Mouse (Mus musculus) neural tube, embryonic 13.5 days (tissue): ENCODE data around the gene Eif6. TPM values are rescaled to one million over a fixed set of nuclear protein-coding genes. Genes with fewer than 3 reads are reported as not detected.

Source experiments
- ATAC-seq: fragments of 200-750 bp; cut with Nextera tagmentation; 2 replicates; pipeline ENCODE4 v1.8.0; 2017; ENCODE audit warnings: low read depth, mild to moderate bottlenecking, moderate TSS enrichment, moderate library complexity
- H3K27ac ChIP-seq: fragments of 300-500 bp; sonication (generic); replicated peaks from 2 replicates; pipeline ENCODE4 v1.5.1; 2015; ENCODE audit warnings: moderate library complexity, mild to moderate bottlenecking, inconsistent platforms
- H3K27me3 ChIP-seq: fragments of 300-500 bp; sonication (generic); 2 replicates; pipeline ENCODE4 v1.6.1; 2015; ENCODE audit warnings: mild to moderate bottlenecking, inconsistent platforms
- H3K36me3 ChIP-seq: fragments of 300-500 bp; sonication (generic); 2 replicates; pipeline ENCODE4 v1.6.1; 2015; ENCODE audit warnings: mild to moderate bottlenecking, inconsistent platforms
- H3K4me1 ChIP-seq: fragments of 300-500 bp; sonication (generic); replicated peaks from 2 replicates; pipeline ENCODE4 v1.6.1; 2015; ENCODE audit warnings: inconsistent platforms
- H3K4me2 ChIP-seq: fragments of 300-500 bp; sonication (generic); 2 replicates; pipeline ENCODE4 v1.6.1; 2015; ENCODE audit warnings: inconsistent platforms, mild to moderate bottlenecking, moderate library complexity
- H3K4me3 ChIP-seq: fragments of 300-500 bp; sonication (generic); 2 replicates; pipeline ENCODE4 v1.5.1; 2015; ENCODE audit warnings: mild to moderate bottlenecking, inconsistent platforms
- H3K9ac ChIP-seq: fragments of 300-500 bp; sonication (generic); 2 replicates; pipeline ENCODE4 v1.6.1; 2015; ENCODE audit warnings: moderate library complexity, mild to moderate bottlenecking, inconsistent platforms
- H3K9me3 ChIP-seq: fragments of 300-500 bp; sonication (generic); 2 replicates; pipeline ENCODE4 v1.6.1; 2016; ENCODE audit warnings: inconsistent platforms
- WGBS: fragments of 180-500 bp; shearing (Covaris S2); methylation state at CpG from one replicate; pipeline ENCODE4 v1.1.7; 2015; 5-methylcytosine and 5-hydroxymethylcytosine counted together
- polyA plus RNA-seq: library from polyadenylated mRNA; unstranded; fragments of >200 nt; fragmentation: Nextera tagmentation; extraction: Ambion mirVana; gene quantifications from 2 replicates; pipeline ENCODE4 v1.2.1, GENCODE M21; 2015

Eif6 gene
- polyA plus RNA-seq, 1 experiment from 2014 or later, result 170 TPM

DNA sequence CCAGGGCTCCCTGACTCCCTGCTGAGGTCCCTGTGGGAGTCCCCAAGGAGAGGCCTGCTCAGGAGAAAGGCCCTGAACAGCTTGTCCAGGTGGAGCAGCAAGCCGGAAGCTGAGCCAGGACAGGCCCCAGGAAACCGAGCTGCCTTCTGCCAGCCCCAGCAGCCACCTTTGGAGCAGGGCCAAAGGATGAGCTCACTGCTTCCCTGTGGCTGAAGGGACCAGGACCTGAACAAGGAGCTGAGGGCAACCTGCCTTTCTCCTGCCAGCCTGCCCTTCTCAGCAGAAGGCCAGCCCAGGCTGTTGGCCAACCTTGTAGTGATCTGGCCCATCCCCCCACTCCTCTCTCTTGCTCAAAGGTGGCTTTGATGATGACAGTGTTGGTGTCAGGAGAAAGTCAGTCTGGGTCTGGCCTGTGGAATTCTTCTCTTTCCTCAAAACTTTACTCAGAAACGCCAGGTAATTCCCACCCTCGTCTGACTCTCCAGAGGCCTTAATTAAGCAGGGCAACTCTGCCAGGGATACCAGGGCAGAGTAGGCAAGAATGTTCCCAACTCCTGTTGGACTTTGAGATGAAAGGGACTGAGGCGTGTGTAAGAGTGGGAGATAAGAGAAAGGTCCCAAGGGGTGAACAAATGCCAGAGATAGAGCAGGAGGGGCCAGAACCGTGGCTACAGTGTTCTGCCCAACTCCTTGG, 21.3 kb downstream of the Eif6 start:
- no peaks in the 10 kb centered on the region for H3K9me3 ChIP-seq
- no peak for ATAC-seq
- peaks cover 5% of the 10 kb centered on the region for H3K4me1 ChIP-seq
- H3K4me2 ChIP-seq, result no peak overlapping the region
- H3K27ac ChIP-seq, result no peak overlapping the region
- 67% methylated on average over 6 of the region's 6 CpGs for WGBS
- no peak overlapping the region for H3K4me3 ChIP-seq
- H3K9ac ChIP-seq, result no peak overlapping the region
- no peaks in the 10 kb centered on the region for H3K27me3 ChIP-seq
- peaks cover 75% of the 10 kb centered on the region for H3K36me3 ChIP-seq

DNA sequence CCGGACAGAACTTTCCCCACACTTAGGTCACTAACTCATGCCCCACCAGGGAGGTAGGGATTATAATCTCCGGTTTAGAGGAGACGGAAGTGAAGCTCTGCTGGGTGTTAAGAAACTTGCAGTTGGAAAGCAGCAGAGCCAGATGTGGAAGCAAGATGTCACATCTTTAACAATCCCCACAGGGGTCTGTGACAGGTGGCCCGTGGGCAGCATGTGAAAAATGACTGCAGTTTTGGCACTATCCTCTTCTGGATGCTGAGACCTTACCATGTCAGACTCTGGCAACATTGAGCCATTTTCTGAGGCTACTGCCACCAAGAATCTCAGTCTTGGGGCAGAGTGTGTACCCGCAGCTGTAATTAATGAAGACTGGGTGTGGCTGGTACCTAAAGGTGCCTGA, 22.7 kb downstream of the Eif6 start:
- 70% methylated on average over 5 of the region's 5 CpGs for WGBS
- no peak for ATAC-seq
- H3K9ac ChIP-seq, result no peak overlapping the region
- H3K36me3 ChIP-seq, result peaks cover 74% of the 10 kb centered on the region
- peaks cover 5% of the 10 kb centered on the region for H3K4me1 ChIP-seq
- H3K4me3 ChIP-seq, result no peak overlapping the region
- no peak overlapping the region for H3K27ac ChIP-seq
- no peak overlapping the region for H3K4me2 ChIP-seq
- H3K27me3 ChIP-seq, result no peaks in the 10 kb centered on the region
- no peaks in the 10 kb centered on the region for H3K9me3 ChIP-seq

DNA sequence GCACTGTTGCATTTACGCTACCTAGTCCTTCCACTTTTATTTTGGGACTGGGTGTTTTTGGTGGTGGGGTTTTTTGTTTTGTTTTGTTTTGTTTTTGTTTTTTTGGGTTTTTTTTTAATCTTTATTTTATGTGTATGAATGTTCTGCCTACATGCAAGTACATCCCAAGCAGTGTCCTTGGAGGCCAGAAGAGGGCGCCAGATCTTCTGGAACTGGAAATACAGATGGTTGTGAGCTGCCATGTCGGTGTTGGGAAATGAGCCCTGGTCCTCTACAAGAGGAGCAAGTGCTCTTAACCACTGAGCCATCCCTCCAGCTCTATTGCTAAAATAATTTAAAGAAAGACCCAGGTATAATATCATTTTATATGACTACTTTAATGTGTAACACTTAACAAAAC, 24.0 kb downstream of the Eif6 start:
- Histone ChIP-seq H3K36me3 (peaks cover 81% of the 10 kb centered on the region), H3K9me3 (no peaks in the 10 kb centered on the region)
- no peak for ATAC-seq

DNA sequence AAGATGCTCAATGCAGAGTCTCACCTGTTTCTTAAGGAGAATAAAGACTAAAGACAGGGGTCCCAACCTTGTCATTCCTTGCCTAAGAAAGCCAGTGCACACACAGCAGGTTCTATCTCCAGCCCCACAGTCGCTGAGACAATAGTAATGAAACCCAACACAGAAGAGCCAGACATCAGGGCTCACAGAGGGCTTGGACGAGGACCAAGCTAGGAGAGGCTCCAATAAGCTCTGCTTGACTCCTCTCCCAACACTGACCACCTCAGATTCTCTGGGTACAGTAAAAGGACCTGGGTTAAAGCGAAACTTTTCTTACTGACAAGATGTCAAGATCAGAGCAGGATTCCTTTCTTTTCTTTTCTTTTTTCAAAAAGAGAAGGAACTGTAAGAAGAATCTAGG, 28.1 kb downstream of the Eif6 start:
- WGBS, result 74% methylated on average over 3 of the region's 3 CpGs
- Histone ChIP-seq H3K36me3 (peaks cover 86% of the 10 kb centered on the region), H3K4me3 (no peak overlapping the region), H3K27me3 (no peaks in the 10 kb centered on the region), H3K9ac (no peak overlapping the region), H3K9me3 (no peaks in the 10 kb centered on the region), H3K27ac (no peak overlapping the region), H3K4me1 (no peaks in the 10 kb centered on the region), H3K4me2 (no peak overlapping the region)
- ATAC-seq, result no peak

More for the DNA sequence above, 24.0 kb downstream of the Eif6 start:
- Histone ChIP-seq H3K27me3 (no peaks in the 10 kb centered on the region), H3K9ac (no peak overlapping the region), H3K4me2 (no peak overlapping the region), H3K4me1 (peaks cover 5% of the 10 kb centered on the region), H3K27ac (no peak overlapping the region), H3K4me3 (no peak overlapping the region)
- 56% methylated on average over 3 of the region's 3 CpGs for WGBS

DNA sequence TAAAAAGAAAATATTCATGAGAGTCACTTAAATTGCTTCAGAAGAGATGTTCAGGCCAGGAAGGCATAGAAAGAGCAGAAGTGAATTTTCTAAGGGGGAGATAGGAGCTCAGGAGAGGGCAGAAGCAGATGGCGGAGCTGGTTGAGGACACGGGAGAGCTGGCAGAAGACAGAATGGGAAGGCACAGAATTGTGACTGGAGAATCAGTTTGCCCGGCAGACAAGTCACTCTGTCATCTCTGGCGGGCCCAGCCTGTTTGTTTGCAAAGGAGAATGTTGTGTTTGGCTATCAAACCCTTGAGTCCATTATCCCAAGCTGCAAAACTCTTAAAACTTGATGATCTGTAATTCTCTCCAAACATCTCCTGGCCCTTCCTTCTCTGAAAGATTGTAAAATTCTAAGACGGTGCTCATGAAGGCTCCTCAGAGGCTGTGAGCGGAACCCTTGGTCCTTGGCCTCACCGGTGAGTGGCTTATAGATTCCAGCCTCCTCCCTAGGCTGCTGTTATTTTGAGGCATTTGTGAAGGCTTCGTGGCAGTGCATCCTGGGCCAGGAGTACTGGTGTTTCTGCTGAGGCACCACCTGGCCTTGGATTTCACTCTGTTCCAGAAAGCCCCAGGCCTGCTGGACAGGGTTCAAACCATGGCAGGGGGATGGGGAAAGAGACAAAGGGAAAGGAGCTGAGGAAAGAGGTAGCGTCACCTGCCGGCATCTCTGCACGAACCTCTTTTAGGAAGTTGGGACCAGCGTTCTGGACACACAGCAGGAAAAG, 31.9 kb downstream of the Eif6 start:
- H3K9ac ChIP-seq, result no peak overlapping the region
- 84% methylated on average over 12 of the region's 12 CpGs for WGBS
- no peaks in the 10 kb centered on the region for H3K27me3 ChIP-seq
- no peak overlapping the region for H3K4me2 ChIP-seq
- no peak overlapping the region for H3K27ac ChIP-seq
- no peak overlapping the region for H3K4me3 ChIP-seq
- ATAC-seq, result no peak
- H3K9me3 ChIP-seq, result no peaks in the 10 kb centered on the region
- no peaks in the 10 kb centered on the region; the same call in 1 of the 2 replicates for H3K4me1 ChIP-seq
- H3K36me3 ChIP-seq, result peaks cover 53% of the 10 kb centered on the region

DNA sequence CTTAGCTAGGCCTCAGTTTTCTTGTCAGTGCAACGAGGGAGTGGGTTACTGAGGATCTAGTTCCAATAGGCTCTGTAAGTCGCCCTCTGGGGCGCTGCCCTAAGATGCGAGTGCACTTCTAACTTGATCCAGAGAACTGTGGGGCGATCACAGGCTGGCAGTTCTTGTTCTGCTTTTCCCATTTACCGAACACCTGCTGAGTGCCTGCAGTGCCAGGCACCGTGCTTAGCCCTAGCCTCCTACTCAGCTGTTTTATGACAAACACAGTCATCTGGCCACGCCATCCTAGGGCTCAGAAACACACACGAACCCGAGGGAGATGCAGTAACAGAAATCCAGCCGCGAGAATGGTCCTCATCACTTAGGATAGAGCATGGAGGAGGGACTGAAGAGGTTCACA, 33.8 kb downstream of the Eif6 start:
- no peaks in the 10 kb centered on the region for H3K9me3 ChIP-seq
- no peak overlapping the region for H3K4me2 ChIP-seq
- WGBS, result 26% methylated on average over 12 of the region's 12 CpGs
- no peak for ATAC-seq
- no peaks in the 10 kb centered on the region; the same call in 1 of the 2 replicates for H3K4me1 ChIP-seq
- no peak overlapping the region for H3K9ac ChIP-seq
- no peaks in the 10 kb centered on the region for H3K27me3 ChIP-seq
- no peak overlapping the region for H3K4me3 ChIP-seq
- peaks cover 33% of the 10 kb centered on the region for H3K36me3 ChIP-seq
- H3K27ac ChIP-seq, result no peak overlapping the region

DNA sequence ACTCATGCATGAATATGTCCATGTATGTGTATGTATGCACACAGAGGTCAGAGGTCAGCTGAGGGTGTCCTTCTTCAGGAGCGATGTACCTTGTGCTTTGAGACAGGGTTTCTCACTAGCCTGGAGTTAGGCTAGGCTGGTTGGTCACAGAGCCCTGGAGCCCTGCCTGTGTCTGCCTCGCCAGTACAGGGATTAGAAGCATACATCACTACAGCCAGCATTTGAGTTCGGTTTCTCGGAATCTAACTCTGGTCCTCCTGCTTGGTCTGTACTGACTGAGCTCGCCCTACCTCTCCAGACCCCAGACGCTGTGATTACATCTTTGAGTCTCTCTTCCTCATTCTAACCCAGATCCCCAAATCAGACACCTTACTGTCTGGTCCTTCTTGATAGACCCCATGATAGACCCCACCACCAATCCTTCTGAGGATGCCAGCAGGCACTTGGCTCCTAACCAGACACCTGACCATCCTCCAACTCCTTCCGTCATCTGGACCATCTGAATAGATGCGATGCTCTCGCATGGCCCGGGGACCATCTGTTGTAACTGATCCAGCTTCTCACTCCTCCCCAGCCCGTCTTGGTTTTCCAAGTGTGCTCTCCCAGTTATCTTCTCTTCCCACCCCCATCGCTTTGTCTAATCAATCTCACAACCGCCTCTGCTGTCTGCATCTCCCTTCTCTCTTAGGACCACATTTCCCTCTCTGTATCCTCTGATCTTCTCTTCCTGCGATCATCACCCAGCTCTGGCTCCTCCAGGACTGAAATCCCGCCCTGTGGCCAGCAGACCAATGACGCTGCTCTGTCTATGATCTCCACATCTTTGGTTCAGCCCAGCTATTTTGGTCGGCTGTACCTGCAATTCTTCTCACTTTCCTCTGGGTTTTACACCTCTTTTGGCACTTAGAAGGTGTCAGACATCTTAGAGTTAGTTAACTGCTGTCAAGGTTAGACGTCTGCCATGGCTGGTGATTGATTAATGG, 38.5 kb downstream of the Eif6 start:
- H3K9me3 ChIP-seq, result no peaks in the 10 kb centered on the region
- no peaks in the 10 kb centered on the region for H3K36me3 ChIP-seq
- 72% methylated on average over 18 of the region's 18 CpGs for WGBS
- no peak overlapping the region for H3K9ac ChIP-seq
- H3K4me2 ChIP-seq, result no peak overlapping the region
- no peak for ATAC-seq
- H3K27me3 ChIP-seq, result no peaks in the 10 kb centered on the region
- no peak overlapping the region for H3K27ac ChIP-seq
- H3K4me1 ChIP-seq, result no peaks in the 10 kb centered on the region; the same call in 1 of the 2 replicates
- no peak overlapping the region for H3K4me3 ChIP-seq

DNA sequence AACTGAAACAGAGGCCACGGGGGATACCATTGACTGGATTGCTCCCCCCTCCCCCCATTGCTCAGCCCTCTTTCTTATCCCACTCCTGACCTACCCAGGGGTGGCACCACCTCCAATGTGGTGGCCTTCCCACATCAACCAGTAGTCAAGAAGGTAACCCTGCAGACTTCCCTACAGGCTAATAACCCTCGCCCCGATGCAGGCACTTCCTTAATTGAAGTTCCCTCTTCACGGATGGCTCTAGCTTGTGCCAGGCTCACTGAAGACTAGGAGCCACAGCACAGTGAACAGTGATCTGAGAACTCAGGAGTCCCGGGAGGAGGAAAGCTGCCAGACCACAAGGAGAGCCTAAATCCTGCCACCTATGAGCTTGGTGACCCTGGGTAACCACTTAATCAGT, 39.8 kb downstream of the Eif6 start:
- Histone ChIP-seq H3K9ac (no peak overlapping the region), H3K4me1 (no peaks in the 10 kb centered on the region), H3K27ac (no peak overlapping the region), H3K4me2 (no peak overlapping the region), H3K27me3 (no peaks in the 10 kb centered on the region), H3K4me3 (no peak overlapping the region), H3K36me3 (no peaks in the 10 kb centered on the region), H3K9me3 (no peaks in the 10 kb centered on the region)
- ATAC-seq, result no peak
- 77% methylated on average over 5 of the region's 5 CpGs for WGBS

DNA sequence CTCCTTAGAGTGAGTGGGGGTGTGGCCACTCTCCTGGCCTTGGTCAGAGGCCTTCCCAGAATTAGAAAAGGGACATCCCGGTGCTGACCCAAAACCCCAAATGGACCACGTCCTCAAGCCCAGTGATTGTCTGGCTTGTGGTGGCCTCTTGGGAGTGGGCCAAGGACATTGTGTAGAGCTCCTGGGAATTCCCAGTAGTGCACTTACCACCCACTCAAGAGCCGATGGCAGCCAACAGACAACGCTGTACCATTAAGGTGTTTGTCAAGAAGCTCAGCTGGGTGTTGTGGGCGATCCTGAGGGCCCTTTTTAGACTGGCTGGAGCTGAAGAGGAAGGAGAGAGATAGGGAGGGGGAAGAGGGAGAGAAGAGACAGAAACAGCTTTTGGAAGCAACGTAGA, 42.2 kb downstream of the Eif6 start:
- no peak overlapping the region for H3K9ac ChIP-seq
- no peaks in the 10 kb centered on the region for H3K36me3 ChIP-seq
- WGBS, result 74% methylated on average over 6 of the region's 6 CpGs
- H3K9me3 ChIP-seq, result no peaks in the 10 kb centered on the region
- H3K27me3 ChIP-seq, result no peaks in the 10 kb centered on the region
- no peak overlapping the region for H3K4me2 ChIP-seq
- H3K27ac ChIP-seq, result no peak overlapping the region; the same call in 1 of the 2 replicates
- H3K4me1 ChIP-seq, result peaks cover 5% of the 10 kb centered on the region; the same call in 1 of the 2 replicates
- no peak for ATAC-seq
- H3K4me3 ChIP-seq, result no peak overlapping the region

DNA sequence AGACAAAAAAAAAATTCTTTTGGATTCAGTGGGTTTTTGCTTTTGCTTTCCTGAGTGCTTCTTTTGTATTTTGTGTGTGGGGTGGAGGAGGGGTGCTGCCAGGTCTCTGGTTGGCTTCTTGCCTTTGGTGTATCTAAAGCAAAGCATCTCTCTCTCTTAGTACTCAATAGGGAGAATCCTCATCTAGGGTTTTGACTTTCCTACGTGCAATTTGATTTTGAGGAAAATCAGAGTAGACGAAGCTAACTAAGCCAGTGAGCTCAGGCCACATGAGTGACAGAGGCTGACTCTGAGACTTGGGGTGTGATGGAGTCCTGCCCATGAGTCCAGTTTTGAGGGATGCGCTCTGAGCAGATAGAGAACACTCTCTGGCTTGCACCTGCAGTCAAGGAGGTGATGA, 47.2 kb downstream of the Eif6 start:
- no peak for ATAC-seq
- WGBS, result 79% methylated on average over 3 of the region's 3 CpGs

DNA sequence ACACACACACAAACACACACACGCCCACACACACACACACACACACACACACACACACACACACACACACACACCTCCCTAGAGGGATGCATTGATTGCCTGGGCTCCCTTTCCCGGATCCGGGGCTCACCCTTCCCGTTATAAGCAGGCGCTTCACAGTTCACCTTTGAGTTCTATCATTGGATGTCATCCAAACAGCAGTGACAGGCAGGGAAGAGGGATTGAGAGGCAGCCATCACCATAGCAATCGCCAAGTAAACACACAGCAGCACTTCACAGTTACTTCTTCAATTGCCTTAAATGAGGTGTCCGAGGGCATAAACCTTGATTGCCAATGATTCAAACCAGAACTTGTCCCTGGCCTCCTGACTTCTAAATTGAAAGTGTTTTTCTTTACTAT, 47.7 kb downstream of the Eif6 start:
- Histone ChIP-seq H3K9ac (0 out of 2 replicates have a peak overlapping the region, but pooled peaks have one; percentile 26), H3K4me2 (no peak overlapping the region), H3K36me3 (no peaks in the 10 kb centered on the region), H3K9me3 (no peaks in the 10 kb centered on the region), H3K27me3 (peaks cover 10% of the 10 kb centered on the region), H3K4me3 (no peak overlapping the region), H3K27ac (no peak overlapping the region), H3K4me1 (peaks cover 50% of the 10 kb centered on the region)
- 42% methylated on average over 7 of the region's 7 CpGs for WGBS
- ATAC-seq, result no peak

More for the DNA sequence above, 47.2 kb downstream of the Eif6 start:
- Histone ChIP-seq H3K4me1 (peaks cover 48% of the 10 kb centered on the region), H3K4me3 (no peak overlapping the region), H3K9ac (no peak overlapping the region), H3K27ac (no peak overlapping the region), H3K4me2 (no peak overlapping the region), H3K27me3 (peaks cover 5% of the 10 kb centered on the region; the same call in 1 of the 2 replicates), H3K36me3 (no peaks in the 10 kb centered on the region), H3K9me3 (no peaks in the 10 kb centered on the region)

DNA sequence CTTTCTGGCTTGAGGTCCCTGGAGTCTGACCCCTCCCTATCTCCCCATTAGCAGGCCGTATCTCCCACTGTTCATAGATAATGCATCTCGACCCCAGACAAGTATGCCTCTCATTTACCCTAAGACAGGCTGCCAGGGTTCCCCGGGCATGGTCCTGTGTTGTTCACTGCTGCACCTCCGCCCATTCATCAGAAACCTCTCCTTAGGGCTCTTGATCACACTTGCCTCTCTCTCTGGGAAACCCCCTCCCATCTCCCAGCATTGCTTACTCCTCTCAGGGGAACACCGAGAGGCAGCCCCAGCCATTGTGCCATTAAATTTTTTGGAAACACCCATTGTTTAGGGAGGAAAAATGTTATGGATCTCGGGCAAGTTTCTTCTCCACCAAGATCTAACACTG, 48.7 kb downstream of the Eif6 start:
- peak overlapping the region; percentile 69 for H3K4me2 ChIP-seq
- H3K9ac ChIP-seq, result peak overlapping the region; percentile 92; the same call in 1 of the 2 replicates
- H3K27me3 ChIP-seq, result peaks cover 20% of the 10 kb centered on the region
- no peaks in the 10 kb centered on the region for H3K36me3 ChIP-seq
- ATAC-seq, result no peak
- H3K9me3 ChIP-seq, result no peaks in the 10 kb centered on the region
- H3K27ac ChIP-seq, result peak overlapping the region; percentile 71
- WGBS, result 48% methylated on average over 6 of the region's 6 CpGs
- peaks cover 50% of the 10 kb centered on the region for H3K4me1 ChIP-seq
- H3K4me3 ChIP-seq, result no peak overlapping the region
